8 mouse cellular contexts compared by ENCODE assay signal in genomic region chrX:102071517-102071916, GRCm38 (mm10). TPM values are rescaled to one million over a fixed set of nuclear protein-coding genes. Genes with fewer than 3 reads are reported as not detected.
A peak's percentile ranks its signal among the peaks of the same experiment; 100 is the strongest.
DNase-seq lines count a peak whose midpoint lies in the region; ATAC-seq and TF ChIP-seq lines count a peak whose summit lies in the region.

No protein-coding gene starts in this region.

- DNase-seq in kidney, postnatal 14 days = no peak
- DNase-seq in hindbrain, postnatal 0 days (ENCODE audit: low spot score) = no peak
- DNase-seq in urinary bladder, postnatal 10 days (ENCODE audit: low spot score) = no peak
- no peak for DNase-seq in embryo, embryonic 10.5 days (ENCODE audit: low spot score)
- no peak for DNase-seq in adrenal gland, adult 2 months

- peak overlapping the region; percentile 37; the same call in 1 of the 2 replicates for H3K27ac ChIP-seq in kidney, embryonic 16.5 days (ENCODE audit: low read length)
- peak overlapping the region; percentile 78 for H3K27ac ChIP-seq in embryonic facial prominence, embryonic 13.5 days
- peak overlapping the region; percentile 74; the same call in 1 of the 2 replicates for H3K27ac ChIP-seq in hindbrain, postnatal 0 days
- H3K27ac ChIP-seq in midbrain, embryonic 15.5 days = peak overlapping the region; percentile 89

- peaks cover 7% of the 10 kb centered on the region; the same call in 1 of the 2 replicates for H3K27me3 ChIP-seq in kidney, embryonic 16.5 days (ENCODE audit: insufficient read depth, low read length)
- peaks cover 49% of the 10 kb centered on the region for H3K27me3 ChIP-seq in embryonic facial prominence, embryonic 13.5 days
- no peaks in the 10 kb centered on the region for H3K27me3 ChIP-seq in hindbrain, postnatal 0 days (ENCODE audit: insufficient read depth, low read length)
- H3K27me3 ChIP-seq in midbrain, embryonic 15.5 days (replicated peaks) = no peaks in the 10 kb centered on the region

- peak overlapping the region; percentile 63; the same call in 1 of the 2 replicates for H3K9ac ChIP-seq in kidney, embryonic 16.5 days (replicated peaks; ENCODE audit: low read length)
- peak overlapping the region; percentile 72; the same call in 1 of the 2 replicates for H3K9ac ChIP-seq in embryonic facial prominence, embryonic 13.5 days
- H3K9ac ChIP-seq in hindbrain, postnatal 0 days (replicated peaks; ENCODE audit: low read length) = no peak overlapping the region
- 0 out of 2 replicates have a peak overlapping the region, but pooled peaks have one; percentile 8 for H3K9ac ChIP-seq in midbrain, embryonic 15.5 days

- H3K4me1 ChIP-seq in kidney, embryonic 16.5 days (ENCODE audit: insufficient read depth, low read length) = peaks cover 14% of the 10 kb centered on the region
- H3K4me1 ChIP-seq in embryonic facial prominence, embryonic 13.5 days = peaks cover 8% of the 10 kb centered on the region
- no peaks in the 10 kb centered on the region for H3K4me1 ChIP-seq in hindbrain, postnatal 0 days (ENCODE audit: insufficient read depth, low read length)
- peaks cover 37% of the 10 kb centered on the region for H3K4me1 ChIP-seq in midbrain, embryonic 15.5 days

- H3K4me2 ChIP-seq in kidney, embryonic 16.5 days (replicated peaks; ENCODE audit: low read depth, low read length) = peak overlapping the region; percentile 66
- peak overlapping the region; percentile 67 for H3K4me2 ChIP-seq in embryonic facial prominence, embryonic 13.5 days
- peak overlapping the region; percentile 66 for H3K4me2 ChIP-seq in hindbrain, postnatal 0 days (ENCODE audit: low read depth, low read length)
- peak overlapping the region; percentile 58 for H3K4me2 ChIP-seq in midbrain, embryonic 15.5 days

- no peaks in the 10 kb centered on the region for H3K36me3 ChIP-seq in kidney, embryonic 16.5 days (ENCODE audit: insufficient read depth, low read length)
- H3K36me3 ChIP-seq in embryonic facial prominence, embryonic 13.5 days = no peaks in the 10 kb centered on the region
- H3K36me3 ChIP-seq in hindbrain, postnatal 0 days (ENCODE audit: insufficient read depth, low read length) = no peaks in the 10 kb centered on the region
- H3K36me3 ChIP-seq in midbrain, embryonic 15.5 days (replicated peaks) = no peaks in the 10 kb centered on the region

- peak; percentile 3; the same call in 1 of the 2 replicates for ATAC-seq in kidney, embryonic 16.5 days (ENCODE audit: low FRiP score, low TSS enrichment)
- no peak for ATAC-seq in embryonic facial prominence, embryonic 13.5 days (ENCODE audit: insufficient number of reproducible peaks, insufficient read depth, low FRiP score, low TSS enrichment, low read depth)
- peak; percentile 42 for ATAC-seq in hindbrain, postnatal 0 days
- ATAC-seq in midbrain, embryonic 15.5 days (replicated peaks) = peak; percentile 58

- 26% methylated on average over 1 of the region's 2 CpGs for WGBS in kidney, embryonic 16.5 days
- 27% methylated on average over 2 of the region's 2 CpGs for WGBS in embryonic facial prominence, embryonic 13.5 days
- WGBS in hindbrain, postnatal 0 days = 42% methylated on average over 2 of the region's 2 CpGs
- 28% methylated on average over 2 of the region's 2 CpGs for WGBS in midbrain, embryonic 15.5 days

- H3K9me3 ChIP-seq in kidney, embryonic 16.5 days (ENCODE audit: low read length) = no peaks in the 10 kb centered on the region
- H3K9me3 ChIP-seq in embryonic facial prominence, embryonic 13.5 days = no peaks in the 10 kb centered on the region
- no peaks in the 10 kb centered on the region for H3K9me3 ChIP-seq in hindbrain, postnatal 0 days (ENCODE audit: low read length)
- H3K9me3 ChIP-seq in midbrain, embryonic 15.5 days = no peaks in the 10 kb centered on the region

- peak overlapping the region; percentile 55 for H3K4me3 ChIP-seq in kidney, embryonic 16.5 days (ENCODE audit: low read length)
- H3K4me3 ChIP-seq in embryonic facial prominence, embryonic 13.5 days = peak overlapping the region; percentile 53
- H3K4me3 ChIP-seq in hindbrain, postnatal 0 days (ENCODE audit: low read length) = peak overlapping the region; percentile 49
- peak overlapping the region; percentile 59 for H3K4me3 ChIP-seq in midbrain, embryonic 15.5 days

- no peak for TF ChIP-seq CTCF in hindbrain, postnatal 0 days (IDR thresholded peaks at IDR 0.05; ENCODE audit: low read depth)

RNA-seq across cellular contexts. Expression of gene Rtl5, which starts 0.4 kb away (rescaled TPM):
- polyA plus RNA-seq in kidney, embryonic 16.5 days (2015; fragmentation: Nextera tagmentation; extraction: Ambion mirVana) = 3.4 and 3.9 TPM in 2 replicates
- polyA plus RNA-seq in embryonic facial prominence, embryonic 13.5 days (2015; fragmentation: Nextera tagmentation; extraction: Ambion mirVana) = 2.3 and 2.4 TPM in 2 replicates
- total RNA-seq in hindbrain, postnatal 0 days (2014; rRNA removed) = 23.7 and 33.8 TPM in 2 replicates
- polyA plus RNA-seq in hindbrain, postnatal 0 days (2015; fragmentation: Nextera tagmentation; extraction: Ambion mirVana) = 3.6 and 4.8 TPM in 2 replicates
- polyA plus RNA-seq in midbrain, embryonic 15.5 days (2015; fragmentation: Nextera tagmentation; extraction: Ambion mirVana) = 9.4 and 11.6 TPM in 2 replicates
- total RNA-seq in adrenal gland, adult 2 months (2021) = 1 to 10 TPM; 7.7 to 8.6 TPM
- polyA plus RNA-seq in adrenal gland, adult 2 months (2012; rRNA removed) = 8.2 and 9.8 TPM in 2 replicates

RNA-seq across cellular contexts. Expression of gene Pin4, which starts 47.7 kb away (rescaled TPM):
- polyA plus RNA-seq in kidney, embryonic 16.5 days (2015; fragmentation: Nextera tagmentation; extraction: Ambion mirVana) = 56.7 and 65.1 TPM in 2 replicates
- polyA plus RNA-seq in embryonic facial prominence, embryonic 13.5 days (2015; fragmentation: Nextera tagmentation; extraction: Ambion mirVana) = 69.1 and 81.5 TPM in 2 replicates
- 2.2 and 5.3 TPM in 2 replicates for total RNA-seq in hindbrain, postnatal 0 days (2014; rRNA removed)
- polyA plus RNA-seq in hindbrain, postnatal 0 days (2015; fragmentation: Nextera tagmentation; extraction: Ambion mirVana) = 50.1 and 57.6 TPM in 2 replicates
- 63.9 and 71.5 TPM in 2 replicates for polyA plus RNA-seq in midbrain, embryonic 15.5 days (2015; fragmentation: Nextera tagmentation; extraction: Ambion mirVana)
- 10 to 100 TPM; 65.5 to 72.8 TPM for total RNA-seq in adrenal gland, adult 2 months (2021)
- polyA plus RNA-seq in adrenal gland, adult 2 months (2012; rRNA removed) = not detected in 2 replicates

Comparison
In these comparisons a context has a peak if more than half of its experiments do, and no peak if none do; other contexts are left out.
1. H3K27ac ChIP-seq: peak in every context shown above with its lines; median percentile 89 in midbrain, embryonic 15.5 days; 78 in embryonic facial prominence, embryonic 13.5 days; 74 in hindbrain, postnatal 0 days; 37 in kidney, embryonic 16.5 days.
2. RNA of gene Pin4, which starts 47.7 kb away (polyA plus RNA-seq): 69.1 to 81.5 TPM in embryonic facial prominence, embryonic 13.5 days, 56.7 to 65.1 TPM in kidney, embryonic 16.5 days, 63.9 to 71.5 TPM in midbrain, embryonic 15.5 days and 50.1 to 57.6 TPM in hindbrain, postnatal 0 days; not detected in adrenal gland, adult 2 months; every median in the first group is over 10 times any median in the second.
3. Peak in every context shown above with its lines, with median percentiles within 50 percentile points of each other: H3K4me2 ChIP-seq and H3K4me3 ChIP-seq.